Mouse (Mus musculus) gastrocnemius, postnatal 36 days (tissue): ENCODE measurements around the gene Gm10974. TPM values are rescaled to one million over a fixed set of nuclear protein-coding genes. Genes with fewer than 3 reads are reported as not detected.
A peak's percentile ranks its signal among the peaks of the same experiment; 100 is the strongest.

ENCODE experiments used
- DNase-seq, 2 experiments: peaks; one replicate each; pipeline ENCODE4 v3.0.0; 2022
- intact Hi-C: fragments of 180-260 bp; cut with DNase I; formaldehyde crosslinking; loops from one replicate; pipeline ENCODE4 v1.15.1; 2025
- microRNA-seq, 2 experiments: library from miRNA; unstranded; fragments of <30 nt; microRNA quantifications; one replicate each; pipeline ENCODE4 v1.2.0; 2021
- total RNA-seq, 2 experiments: library from RNA; stranded (reverse); gene quantifications; 2 replicates each; pipeline ENCODE4 v1.2.3; 2021

Gm10974 gene
- total RNA-seq, 2 experiments from 2014 or later, result not detected

DNA sequence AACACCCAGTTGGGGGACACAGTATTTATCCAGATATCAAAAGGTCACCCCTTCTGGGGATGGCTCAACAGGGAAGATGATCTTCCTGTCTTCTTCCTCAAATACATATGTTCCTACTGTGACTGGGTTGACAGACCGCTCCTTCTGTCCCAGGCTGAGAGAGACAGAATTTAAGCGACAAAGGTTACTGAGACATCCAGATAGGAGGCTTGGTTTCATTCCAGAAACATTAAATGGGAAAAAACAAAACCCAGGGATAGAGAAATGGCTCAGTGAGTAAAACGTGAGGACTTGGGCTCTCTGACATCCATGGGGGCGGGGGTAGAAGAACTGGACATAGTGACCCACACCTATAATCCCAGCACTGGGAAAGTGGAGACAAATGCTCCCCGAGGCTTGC lies 37.2 kb downstream of the Gm10974 start:
- intact Hi-C loops, result no loop called here
- DNase-seq, result no peak

DNA sequence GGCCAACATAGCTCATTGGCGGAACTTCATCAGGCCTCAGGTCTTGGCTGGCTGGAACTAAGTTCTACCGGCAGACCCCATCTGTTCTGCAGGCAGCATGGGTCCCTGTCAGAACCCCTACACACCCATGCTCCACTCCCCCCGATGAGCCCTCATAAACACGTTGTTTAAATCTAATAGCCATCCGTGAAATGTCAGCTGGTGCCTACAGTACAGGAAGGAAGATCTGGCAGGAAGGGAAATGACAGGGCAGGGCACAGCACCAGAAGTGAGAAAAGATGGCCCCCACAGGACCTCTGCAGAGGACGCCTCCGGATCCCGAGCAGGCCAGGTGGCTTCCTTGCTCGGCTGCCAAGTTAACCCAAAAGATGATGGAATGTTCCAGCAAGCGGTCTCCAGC lies 38.4 kb downstream of the Gm10974 start:
- intact Hi-C loops, result no loop called here

DNA sequence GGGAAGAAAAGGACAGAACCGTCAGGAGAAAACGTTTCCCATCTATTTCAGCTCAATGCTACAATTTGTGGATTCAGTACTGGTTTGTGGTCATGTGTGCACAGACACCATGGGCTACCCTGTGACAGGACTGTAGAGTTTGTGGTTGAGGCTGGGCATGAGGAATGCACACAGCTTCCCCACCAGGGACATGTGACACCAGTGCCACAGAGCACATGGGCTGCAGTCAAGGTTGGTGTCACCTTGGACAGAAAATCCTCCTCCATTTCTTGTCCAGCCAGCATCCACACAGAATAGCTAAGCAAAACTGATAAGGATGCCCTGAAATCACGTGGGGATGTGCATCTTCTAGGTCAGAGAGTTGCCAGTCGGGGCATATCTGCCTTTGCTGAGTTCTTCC lies 39.1 kb downstream of the Gm10974 start:
- no peak for DNase-seq
- intact Hi-C loops, result no loop called here

More for the DNA sequence above, 38.4 kb downstream of the Gm10974 start:
- DNase-seq, result no peak

DNA sequence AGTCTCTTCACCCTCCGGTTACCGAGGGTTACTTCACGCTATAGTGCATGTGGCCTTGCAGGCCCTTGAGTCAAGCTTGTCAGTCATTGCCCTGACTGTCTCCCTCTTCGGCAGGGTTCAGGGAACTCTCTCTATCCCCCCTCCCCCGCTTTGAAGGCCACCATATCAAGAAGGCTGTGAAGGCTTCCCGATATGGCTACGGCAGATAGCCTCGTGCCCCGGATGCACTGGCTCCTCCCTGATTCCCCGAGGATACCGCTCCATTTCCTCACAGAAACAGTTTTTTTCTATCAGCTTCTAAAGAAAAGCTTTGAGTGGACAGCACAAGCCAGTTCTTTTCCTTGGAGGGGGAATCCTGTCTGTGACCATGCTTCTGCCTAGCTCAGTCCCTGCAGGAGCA lies 39.8 kb downstream of the Gm10974 start:
- intact Hi-C loops, result no loop called here
- DNase-seq, result no peak

DNA sequence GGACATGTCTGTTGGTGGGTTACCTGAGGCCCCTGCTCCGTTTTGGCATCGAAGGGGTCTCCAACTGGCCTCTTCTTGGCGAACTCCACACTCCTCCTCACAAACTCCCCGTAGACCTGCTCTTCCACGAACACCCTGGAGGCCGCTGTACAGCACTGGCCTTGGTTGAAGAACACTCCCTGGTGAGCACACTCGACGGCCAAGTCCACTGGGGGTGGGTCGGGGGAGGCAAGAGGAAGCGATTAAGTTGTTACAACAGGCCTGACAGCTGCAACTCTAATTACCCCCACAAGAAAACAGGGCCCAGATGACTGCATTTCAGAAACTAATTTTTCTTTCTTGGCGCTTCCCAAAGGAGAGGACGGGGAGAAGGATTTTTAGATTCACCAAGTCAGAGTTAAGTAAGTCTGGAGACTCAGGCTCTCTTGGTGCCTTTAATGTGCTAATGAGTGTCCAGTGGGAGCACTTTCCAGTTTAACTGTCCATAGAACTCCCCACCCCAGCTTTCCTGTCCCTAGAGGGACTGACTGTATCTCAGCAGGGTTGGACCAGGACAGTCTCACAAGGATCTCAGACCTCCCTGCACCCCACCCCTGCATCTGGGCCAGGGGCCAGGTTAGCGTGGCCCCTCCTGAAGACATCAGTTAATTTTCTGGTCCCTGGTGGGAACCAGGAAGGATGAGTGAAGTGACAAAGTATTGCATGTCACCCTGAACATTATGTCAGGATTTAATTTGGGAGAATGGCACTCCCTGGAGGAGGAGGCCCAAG lies 40.4 kb downstream of the Gm10974 start:
- intact Hi-C loops, result no loop called here
- DNase-seq, result no peak

DNA sequence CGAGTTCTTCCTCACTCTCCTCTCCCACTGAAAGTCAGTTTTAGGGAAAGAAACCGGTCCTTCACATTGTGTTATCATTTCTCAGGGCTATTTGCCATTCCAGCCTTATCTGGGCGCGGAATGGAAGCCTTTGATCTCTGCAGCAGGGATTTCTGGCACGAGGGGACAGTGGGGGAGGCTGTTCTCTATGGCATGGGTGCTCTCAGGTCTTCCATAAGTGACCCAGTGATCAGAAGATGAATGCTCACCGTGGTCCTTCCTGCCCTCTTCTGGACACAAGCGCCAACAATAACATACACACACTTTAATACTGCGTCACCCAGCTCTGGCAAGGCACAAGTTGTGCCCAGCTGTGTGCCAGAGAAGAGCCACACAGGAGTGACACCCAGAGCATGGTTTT lies 41.3 kb downstream of the Gm10974 start:
- DNase-seq, result no peak
- intact Hi-C loops, result no loop called here

DNA sequence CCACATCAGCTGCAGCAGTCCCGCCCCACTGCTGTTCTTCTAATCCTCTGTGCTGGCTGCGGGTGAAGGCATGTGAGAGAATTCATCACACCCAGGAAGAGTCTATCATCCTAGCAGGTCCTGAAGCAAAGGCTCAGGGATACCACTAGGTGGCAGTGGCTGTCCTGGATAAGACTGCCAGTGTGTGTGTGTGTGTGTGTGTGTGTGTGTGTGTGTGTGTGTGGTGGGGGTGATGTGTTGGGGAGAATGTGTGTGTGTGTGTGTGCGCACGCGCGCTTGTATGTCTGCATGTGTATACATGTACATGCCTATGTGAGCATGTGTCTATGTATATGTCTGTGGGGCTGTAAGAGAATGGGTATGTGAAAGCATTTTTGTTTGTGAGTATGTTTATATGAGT lies 43.7 kb downstream of the Gm10974 start:
- DNase-seq, result no peak
- intact Hi-C loops, result no loop called here

DNA sequence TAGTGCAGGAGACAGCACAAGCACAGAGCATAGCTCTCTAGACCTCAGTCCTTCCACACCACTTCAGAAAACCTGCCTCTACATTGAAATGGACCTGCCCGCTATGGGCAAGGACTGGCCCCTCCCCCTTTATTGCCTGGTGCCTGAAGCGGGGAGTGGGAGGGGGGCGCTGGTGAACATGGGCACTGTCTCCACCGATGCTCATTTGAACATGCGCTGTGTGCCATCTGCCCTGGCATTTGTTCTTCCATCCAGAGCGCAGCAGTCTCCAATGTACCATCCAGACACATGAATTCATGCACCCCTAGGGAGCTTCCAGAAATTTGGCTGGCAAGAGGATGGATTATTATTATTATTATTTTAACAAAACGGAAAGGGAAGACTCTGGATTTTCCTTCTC lies 47.4 kb downstream of the Gm10974 start:
- intact Hi-C loops, result no loop called here
- DNase-seq, result no peak

DNA sequence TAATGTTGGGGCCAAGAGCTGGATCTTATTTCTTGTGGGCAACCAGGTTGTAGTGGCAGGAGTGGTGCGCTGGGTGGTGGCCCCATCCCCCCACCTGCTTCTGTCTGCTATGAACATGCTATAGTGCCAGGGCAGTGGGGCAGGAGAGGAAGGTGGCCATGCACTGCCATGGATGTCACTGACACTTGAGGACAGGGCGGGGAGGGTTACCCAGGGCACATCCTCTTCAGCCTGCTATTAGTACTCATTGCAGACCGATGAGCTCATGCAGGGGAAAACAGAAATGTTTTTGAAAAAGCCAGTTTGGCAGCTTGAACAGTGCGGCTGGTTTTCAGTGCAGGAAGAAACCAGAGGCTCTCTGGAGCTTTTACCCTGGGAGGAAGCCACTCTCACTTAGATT lies 51.1 kb downstream of the Gm10974 start:
- no peak for DNase-seq
- intact Hi-C loops, result no loop called here

DNA sequence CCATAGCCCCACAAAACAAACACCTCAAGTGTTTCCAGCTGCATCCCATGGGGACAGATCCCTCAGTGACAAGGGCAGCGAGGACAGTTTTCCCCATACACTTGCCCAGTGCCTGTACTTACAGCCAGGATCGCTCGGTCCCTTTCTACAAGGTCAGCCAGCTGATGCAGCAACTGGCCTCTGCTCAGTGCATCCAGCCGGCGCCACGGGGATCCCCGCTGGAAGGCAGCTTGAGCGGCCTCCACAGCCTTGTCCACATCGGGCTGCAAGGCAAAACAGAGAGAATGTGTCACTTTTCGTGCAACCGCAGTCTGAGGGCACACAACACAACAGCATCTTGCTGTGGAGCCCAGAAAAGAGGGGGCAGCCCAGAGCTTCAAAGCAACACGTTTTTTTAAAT lies 53.3 kb downstream of the Gm10974 start:
- intact Hi-C loops, result no loop called here
- DNase-seq, result no peak

DNA sequence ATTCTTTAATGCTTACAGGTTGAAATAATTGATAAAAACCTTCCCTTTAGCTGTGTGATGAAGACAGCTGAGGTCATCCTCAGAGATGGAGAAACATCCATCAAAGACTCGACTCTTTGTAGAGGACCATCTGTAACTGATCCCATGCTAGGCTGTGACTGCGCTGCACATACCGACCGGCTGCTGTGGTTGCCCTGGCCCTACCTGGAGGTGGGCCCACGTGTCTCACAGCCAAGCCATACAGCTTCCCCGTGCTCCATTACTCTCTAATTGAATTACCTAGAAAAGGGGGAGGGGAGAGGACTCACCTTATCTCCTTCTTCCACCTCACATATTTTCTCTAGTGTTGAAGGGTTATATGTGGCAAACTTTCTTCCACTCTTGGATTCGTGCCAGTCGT lies 56.2 kb downstream of the Gm10974 start:
- no peak for DNase-seq
- intact Hi-C loops, result no loop called here

DNA sequence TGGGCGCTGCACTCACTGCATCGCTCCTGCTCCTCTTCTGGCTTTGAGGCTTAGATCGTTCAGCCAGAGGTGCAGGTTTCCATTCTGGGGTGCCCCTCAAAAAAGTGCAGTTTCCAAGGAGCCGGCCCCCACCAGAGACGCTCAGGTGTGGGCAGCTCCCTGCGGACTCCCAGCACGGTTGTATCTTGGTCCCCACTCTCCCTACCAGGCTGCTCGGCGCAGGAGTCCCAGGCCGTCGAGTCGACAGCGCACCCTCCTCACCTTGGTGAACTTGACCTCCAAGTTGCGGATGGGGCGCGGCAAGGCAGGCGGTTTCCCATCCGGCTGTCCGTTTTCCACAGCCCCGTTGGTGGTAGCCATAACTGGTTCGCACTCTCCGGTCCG lies 61.3 kb downstream of the Gm10974 start:
- DNase-seq, result no peak
- intact Hi-C loops, result no loop called here

DNA sequence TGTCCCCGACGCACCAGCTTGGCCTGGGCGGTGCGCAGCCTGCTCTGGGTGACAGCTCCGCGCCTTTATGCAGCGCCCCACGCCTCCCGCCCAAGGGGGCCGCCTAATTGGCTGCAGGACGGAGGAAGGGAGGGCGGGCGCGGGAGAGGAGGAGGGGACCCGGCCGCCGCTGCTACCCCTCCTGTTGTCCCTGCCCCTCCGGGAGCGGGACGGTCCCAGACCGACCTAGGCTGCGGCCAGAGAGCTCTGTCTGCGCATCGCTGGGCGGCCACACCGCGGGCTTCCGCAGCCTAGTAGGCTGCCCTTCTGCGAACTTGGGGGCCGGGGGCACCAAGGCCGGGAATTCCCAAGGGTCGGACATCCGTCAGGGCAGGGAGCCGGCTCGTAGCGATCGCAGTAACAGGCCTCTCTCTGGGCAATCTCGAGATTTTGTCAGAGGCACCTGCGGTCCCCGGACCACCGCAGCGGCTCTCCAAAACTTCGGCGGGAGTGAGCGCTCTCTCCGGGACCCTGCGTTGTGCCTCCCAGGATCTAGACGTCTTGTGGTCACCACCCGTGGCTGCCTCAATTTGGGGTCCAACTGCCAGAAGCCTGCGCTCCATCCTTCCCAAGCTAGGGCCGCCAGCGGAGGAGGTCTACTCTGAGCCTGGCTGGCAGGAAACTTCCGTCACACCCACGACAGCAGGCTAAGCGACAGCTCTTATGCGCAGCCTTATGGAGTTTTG lies 61.9 kb downstream of the Gm10974 start, which contains the start of gene Aldh1a3:
Aldh1a3 (minus strand) TSS at position 81 of the 725 bp plus-strand sequence.
- intact Hi-C loops, result no loop called here

DNA sequence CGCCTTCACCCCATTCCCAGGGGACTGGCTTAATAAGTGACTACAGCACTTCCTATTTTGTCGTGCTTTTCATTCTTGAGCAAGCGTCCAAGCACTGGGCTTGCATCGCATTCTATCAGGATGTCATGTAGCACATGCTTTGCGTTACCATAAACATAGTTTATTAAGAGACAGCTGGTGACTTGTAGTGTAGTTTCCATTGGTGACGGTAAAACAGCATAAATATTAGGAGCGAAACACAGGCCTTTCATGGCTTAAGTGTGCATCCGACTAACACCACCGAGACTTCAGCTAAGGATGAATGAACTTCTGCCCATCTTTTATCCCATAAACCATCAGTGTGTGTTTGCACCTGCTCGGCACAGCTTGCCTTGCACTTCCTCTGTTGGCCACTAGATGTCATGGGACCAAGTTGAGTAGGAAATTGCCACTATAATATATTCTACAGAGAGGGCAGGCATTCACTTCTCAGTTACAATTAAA lies 68.8 kb downstream of the Gm10974 start:
- intact Hi-C loops, result loop anchor here (1.0 kb wide), 1 partner anchor 227 kb away; no protein-coding TSS in a partner anchor
- DNase-seq, result peak in 1 of 2 experiments; percentile 48

More for the DNA sequence above, 61.9 kb downstream of the Gm10974 start, which contains the start of gene Aldh1a3:
- peak in 1 of 2 experiments; percentile 59 for DNase-seq

Small RNA genes lying within 50 kb of the gene (microRNA-seq; reads per million reads assigned to microRNA genes)
- gene Mir7057, result 0 reads per million in 2 experiments

Other genes with a start within 250 kb of the Gm10974 start
- gene Lrrk1, start 22.4 kb downstream of the Gm10974 start, total RNA-seq, result 1 to 10 TPM; 3.3 to 4.9 TPM
- gene Aldh1a3, start 61.6 kb downstream of the Gm10974 start, total RNA-seq, result 1 to 10 TPM in 1 of 2 experiments, under 1 TPM in 1; 0.74 to 1.4 TPM